Mouse (Mus musculus): ENCODE measurements around the gene Prtn3. TPM values are rescaled to one million over a fixed set of nuclear protein-coding genes. Genes with fewer than 3 reads are reported as not detected.

Gene Prtn3
- total RNA-seq (2021), result not detected
- long read RNA-seq, experiment 1, result 0 reads
- long read RNA-seq, experiment 2, partial matches to known transcripts, result 0 of 1 reads
- long read RNA-seq, experiment 2, other reads (novel, unspliced or antisense), result 1 of 1 reads

DNA sequence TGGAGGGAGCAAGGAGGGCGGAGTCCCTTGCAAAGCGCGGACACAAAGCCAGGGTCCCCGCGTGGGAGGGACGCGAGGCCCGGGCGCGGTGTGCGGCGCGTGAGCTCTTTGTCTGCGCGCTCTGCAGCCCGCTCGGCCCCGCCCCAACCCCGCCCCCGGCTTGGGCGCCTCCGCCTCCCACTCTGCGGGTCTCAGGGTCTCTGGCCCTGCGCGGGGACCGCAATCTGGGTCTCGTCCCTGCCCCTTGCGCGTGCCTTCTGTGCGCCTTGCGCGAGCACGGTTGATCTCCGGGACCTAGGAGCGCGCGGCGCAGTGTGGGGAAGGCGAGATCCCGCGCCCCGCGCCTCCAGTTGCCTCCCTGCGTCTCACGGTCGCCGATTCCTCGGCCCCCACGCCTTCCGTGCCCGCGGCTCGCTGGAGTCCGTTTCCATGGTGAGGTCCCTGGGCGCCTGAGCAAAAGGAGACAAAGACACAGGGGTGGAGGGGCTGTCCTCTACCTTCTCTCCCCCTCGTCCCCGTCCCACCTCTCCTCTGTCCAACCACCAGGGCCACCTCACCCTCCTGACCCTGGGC, at the start of gene Prtn3, which contains the start of gene Plppr3:
TSS of gene Prtn3 (plus strand) at position 187 of the 573 bp plus-strand sequence.
TSS of gene Plppr3 (minus strand) at position 345 of the 573 bp plus-strand sequence.
- DNase-seq, result no peak

DNA sequence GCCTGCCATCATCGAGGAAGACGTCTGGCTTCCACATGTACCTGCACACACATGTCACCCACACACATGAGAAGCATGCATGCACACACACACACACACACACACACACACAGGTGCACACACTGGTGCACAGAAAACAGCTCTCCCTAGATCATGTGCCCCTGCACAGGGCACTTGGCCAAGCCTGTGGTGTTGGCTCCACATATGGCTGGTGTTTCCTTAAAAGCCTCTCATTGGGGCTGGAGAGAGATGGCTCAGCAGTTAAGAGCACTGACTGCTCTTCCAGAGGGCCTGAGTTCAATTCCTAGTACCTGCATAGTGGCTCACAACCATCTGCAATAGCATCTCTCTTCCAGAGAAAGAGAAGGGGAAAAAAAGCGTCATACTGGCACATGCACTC, 42.7 kb upstream of the Prtn3 start:
- DNase-seq, result no peak

DNA sequence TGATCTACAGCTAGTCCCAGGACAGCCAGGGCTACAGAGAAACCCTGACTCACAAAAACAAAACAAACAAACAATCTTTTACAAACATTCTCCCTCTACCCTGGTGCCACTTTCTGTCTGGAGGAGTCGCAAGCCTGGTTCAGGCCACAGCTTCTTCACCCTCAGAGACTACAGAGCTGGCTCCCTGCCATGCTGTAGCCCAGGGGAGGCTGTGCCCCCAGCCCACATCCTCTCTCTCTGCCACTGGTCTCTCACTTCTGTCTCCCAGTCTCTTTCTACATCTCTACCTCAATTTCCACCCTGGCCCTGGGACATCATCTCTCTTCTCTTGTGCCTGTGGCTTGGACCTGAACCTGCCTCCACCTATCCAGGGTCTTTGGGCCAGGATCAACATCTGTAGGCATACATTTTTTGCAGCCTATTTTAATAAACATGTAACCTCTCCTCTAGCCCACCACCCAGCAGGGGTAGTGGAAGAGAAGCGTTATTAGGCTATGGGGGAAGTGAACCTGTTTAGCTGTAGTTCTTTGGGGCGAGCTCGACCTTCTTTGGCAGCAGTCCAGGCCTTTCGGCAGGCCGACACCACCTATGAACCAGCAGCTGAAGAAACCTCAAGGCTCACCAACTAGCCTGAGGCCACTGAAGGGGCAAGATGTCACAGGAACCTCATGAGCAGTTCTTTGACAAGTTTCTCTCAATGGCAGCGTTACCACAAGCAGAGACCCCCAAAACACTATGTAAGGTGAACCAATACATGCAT, 42.1 kb upstream of the Prtn3 start:
- DNase-seq, result no peak

DNA sequence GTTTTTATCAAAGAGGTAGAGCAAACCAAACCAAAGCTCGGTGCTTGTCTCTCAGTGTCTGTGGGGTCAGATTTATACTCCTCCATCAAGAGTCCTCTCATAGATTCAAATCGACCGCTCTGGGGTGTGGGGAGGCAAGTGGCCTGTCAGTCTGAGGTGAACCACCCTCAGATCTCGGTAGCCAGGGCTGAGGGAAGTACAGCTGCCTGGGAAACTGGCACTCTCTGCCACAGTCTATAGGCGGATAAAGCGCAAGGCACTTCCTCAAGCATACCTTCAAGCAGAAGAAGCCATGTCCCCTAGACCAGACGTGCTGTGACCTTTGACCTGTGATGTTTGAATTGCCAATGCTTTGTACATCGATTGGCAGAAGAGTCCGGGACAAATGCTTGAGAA, 41.5 kb upstream of the Prtn3 start:
- no peak for DNase-seq

DNA sequence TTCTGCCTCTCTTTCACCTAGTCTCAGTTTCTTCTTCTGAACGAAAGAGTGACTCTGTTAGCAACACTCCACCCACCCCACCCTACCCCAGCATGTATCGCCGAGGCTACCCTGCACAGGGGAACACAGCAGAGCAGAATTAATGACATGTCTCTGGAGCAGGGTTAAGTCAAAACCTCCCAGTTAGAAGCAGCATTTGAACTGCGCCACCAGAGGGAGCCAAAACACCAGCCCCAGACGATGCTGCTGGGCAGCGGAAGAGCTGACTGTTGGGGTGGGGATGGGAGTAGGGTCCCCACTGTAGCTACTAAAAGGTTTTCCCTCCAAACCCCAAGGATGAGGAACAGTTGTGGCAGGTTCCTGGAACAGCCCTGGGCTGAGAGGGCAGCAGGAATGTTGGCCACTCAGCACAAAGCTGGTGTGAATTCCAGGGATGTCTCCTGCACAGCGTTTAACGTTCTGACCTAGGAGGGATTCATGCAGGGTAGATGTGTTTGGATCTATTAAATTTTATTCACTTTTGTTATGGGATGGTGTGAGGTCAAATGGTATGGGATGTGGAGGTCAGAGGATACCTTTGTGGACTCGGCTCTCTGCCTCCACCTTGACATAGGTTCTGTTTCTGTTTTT, 39.4 kb upstream of the Prtn3 start:
- DNase-seq, result peak; percentile 78 to 88

DNA sequence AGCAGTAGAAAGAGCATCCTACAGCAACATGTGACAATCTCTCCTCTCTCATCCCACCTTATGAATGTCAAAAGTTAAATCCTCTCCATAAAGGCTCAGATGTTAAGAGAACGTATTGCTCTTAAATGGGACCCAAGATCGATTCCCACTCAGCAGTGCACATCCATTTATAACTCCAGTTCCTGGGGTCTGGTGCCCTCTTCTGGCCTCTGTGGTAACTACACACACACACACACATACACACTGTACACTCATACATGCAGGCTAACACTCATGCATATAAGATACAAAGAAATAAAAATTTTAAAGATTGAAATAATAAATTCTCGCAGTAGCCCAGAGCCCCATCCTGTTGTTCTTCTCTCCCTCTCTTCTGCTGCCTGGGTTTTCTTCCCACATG, 37.4 kb upstream of the Prtn3 start:
- DNase-seq, result no peak

DNA sequence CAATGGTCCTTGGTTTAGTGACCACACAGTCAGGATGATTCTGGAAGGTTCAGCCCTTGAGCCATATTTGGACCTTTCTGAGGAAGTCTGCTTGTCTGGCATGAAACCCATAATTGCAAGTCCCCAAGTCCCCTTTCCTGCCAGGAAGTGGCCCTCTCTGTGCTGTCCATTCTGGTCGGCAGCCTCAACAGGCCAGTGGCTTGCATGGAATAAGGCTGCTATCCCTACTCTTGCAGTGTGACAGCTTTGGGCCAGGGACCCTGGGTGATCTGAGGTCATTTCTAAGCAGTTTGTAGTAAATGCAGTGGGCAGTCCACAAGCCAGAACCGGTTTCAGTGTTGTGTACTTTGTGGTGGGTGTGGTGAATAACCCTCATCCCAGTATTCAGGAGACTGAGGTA, 36.1 kb upstream of the Prtn3 start:
- DNase-seq, result no peak

DNA sequence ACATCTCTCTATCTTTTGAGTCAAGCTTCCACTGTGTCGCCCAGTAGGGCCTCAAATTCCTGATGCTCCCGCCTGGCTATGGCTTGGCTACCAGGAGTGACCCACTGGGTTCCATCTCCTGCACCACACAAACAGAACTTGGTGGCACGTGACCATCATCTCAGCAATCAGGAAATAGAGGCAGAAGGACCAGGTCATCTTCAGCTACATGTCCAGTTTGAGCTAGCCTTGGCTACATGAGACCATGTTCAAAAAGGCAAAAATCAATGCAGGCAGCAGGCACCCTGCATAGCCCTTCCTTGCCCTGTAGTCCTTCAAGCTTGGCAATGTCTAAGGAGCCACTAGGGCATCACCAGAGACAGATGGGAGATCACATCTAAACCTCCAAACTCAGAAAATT, 34.2 kb upstream of the Prtn3 start:
- no peak for DNase-seq

DNA sequence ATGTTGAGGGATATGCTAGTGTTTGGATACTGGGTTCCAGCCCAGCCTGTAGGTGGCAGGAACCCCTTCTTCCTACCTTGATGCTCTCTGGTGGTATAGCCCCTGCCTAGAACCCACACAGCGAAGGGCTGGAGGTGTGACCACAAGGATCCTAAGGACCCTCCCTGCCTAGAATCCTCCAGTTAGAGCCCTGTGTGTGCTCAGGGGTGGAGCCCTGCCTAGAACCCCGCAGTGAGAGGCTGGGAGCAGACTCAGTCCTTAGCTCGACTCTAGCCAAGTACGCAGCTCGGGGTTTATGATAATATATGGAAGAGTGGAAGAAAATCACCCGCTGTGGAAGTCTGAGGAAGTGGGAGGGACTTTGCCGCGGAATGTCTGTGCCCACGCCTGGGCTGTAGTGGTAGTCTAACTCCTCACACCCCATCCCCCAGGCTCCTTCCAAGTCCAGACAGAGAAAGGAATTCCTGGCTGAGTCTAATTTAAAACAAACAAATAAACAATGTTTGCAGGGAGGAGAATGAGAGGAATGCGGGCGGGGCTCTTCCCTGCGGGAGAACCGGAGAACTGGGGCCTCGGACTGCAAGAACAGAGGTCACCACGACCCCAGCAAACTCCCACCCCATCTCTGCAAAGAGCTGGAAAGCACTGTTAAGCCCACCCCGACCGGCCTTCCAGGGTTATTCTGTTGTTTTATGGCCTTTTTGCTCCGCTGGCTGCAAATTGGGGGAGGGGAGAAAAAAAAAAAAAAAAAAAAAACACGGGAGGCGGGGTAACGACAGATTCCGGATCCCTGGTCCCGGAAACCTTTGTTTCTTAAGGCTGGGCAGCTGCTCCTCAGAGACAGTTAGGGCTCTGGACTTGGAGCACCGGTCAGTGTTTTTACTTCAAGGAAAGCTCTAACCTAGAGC, 33.4 kb upstream of the Prtn3 start:
- DNase-seq, result peak; percentile 75 to 78

DNA sequence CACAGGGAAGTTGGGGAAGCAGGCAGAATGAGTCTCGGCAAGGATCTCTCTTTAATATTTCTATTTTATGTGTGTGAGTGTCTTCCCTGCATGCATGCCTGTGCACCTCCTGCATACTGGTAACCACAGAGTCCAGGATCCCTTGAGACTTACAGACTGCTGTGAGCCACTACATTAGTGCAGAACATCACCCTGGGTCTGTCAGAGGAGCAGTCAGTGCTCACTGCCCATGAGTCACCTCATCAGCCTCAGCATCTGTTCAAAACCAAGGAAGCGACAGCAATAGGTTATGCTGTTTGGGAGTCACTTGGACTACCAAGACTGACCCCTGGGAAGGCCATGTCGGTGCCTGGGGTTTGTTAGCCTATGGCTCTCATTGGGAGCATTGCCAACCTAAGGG, 32.0 kb upstream of the Prtn3 start:
- DNase-seq, result no peak

DNA sequence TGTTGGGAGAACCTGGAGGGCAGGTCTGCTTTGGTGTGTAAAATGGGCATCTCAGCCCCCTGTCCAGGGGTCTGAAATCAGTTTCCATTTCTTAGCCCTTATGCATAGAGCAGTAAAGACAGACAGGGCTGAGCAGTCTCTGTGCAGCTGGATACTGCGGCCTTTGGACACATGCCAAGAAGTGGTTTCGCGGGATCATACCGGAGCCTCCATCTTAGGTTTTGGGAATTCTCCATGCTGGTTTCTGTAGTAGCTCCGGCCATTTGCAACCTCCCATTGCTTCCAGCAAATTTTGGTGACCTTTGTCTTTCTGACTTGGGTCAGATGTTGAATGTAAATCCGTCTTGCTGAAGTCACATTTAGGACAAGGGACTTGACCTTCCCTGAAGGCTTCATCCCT, 30.8 kb upstream of the Prtn3 start:
- no peak for DNase-seq

DNA sequence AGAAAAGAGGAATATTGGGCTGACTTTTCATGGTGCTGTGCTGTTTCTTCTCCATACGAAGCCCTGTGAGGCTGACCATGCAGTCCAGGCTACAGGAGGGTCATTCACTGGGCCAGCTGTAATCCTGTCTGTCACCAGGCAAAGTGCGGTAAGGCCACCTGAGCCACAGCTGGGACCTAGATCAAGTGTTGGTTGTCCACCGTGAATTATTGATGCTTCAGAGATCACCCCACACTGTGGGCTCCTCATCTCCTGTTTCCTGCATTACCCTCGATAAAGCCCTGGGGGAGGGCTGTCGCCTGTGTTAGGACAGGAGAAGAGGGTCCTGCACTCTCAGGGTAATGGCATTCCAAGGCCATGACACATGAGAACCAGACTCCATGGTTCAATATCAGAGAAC, 27.7 kb upstream of the Prtn3 start:
- DNase-seq, result no peak

DNA sequence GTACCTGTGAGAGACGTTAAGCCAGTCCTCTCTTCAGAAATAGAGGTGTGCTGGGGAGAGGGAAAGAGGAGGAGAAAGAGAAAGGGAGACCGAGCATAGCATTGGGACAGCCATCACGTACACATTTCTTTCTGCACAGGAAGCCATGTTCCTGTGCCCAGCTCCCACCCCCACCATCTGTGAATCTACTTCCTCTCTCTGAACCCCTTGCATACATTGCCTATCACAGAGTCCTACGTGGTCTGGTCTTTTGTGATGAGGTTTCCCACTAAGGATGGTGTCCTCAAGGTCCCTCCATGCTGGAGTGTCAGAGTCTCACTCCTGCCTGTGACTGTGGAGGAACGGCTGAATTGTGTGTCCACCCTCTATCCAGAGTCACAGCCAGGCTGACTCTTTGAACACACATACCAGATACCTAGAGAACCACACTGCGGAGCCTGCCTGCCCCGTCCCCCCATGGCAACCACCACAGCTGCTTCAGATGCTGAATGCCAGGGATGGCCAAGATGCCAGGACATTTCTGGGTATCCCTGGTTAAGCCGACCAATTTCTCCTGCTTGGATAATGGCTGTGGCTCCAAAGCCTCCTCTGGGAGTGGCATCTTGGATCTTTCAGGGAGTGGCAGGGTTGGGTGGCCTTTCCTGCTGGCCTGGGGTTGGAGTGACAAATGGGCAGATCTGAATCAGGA, 24.2 kb upstream of the Prtn3 start:
- no peak for DNase-seq

DNA sequence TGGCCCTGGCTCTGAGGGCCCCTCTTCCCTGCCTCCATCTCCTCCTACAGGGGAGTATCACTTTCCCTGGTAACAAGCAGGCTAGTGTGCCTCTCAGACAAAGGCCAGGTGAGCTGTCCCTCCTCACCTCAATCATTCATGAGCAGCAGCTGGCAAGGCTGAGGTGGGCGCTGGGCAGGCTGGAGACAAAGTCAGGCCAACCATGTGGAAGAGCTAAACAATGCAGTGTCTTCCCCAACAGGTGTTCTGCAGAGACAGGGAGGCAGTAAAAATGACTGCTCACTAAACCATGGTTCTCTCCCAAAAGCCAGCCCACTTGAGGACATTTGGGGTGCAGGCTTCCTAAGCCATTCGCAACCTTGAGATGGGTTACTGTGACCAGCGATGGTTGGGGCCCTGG, 22.6 kb upstream of the Prtn3 start:
- peak in 1 of 2 experiments; percentile 22 for DNase-seq

DNA sequence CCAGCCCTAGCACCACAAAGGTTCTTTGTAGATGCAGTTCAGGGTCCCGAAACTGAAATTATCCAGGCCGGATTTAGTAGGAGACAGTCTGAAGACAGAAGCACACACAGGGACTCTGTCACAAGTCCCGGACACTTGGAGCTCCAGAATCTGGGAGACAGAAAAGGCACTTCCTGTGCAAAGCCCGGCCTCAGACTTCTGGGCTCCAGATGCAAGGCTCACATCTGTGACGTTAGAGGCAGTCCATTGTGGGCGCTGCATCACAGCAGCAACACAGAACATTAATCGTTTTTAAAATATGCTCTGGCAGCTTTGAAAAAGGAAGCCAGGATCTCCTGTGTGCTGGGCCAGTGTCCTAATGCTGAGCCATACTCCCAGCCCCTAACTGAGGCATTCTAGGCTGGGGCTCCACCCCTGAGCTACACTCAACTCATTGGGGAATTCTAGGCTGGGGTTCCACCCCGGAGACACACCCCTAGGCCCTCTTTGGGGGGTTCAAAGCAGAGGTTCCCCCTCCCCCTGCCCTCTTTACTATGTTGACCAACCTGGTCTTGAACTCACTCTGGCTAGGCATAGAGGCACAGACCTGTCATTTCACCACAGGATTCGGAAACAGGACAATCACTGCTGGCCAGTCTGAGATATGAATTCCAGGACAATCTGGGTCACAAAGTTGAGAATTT, 22.0 kb upstream of the Prtn3 start:
- peak; percentile 69 to 71 for DNase-seq

DNA sequence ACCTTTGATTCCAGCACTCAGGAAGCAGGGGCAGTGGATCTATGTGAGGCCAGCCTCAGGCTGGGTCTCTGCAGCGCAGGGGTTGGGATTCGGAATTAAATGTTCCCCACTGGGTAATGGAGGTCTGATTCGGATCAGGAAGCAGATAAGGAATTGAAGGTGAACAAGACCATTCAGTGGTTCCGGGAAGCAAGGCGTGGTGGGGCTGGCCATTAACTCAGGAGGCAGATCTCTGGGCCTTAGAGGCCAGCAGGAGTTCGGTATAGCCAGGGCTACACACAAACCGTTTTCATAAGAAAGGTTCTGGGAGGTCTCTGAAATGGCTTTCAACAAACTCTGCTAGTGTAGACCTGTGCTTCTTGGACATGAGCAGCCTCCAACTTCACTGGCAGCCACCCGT, 21.4 kb upstream of the Prtn3 start:
- DNase-seq, result no peak

DNA sequence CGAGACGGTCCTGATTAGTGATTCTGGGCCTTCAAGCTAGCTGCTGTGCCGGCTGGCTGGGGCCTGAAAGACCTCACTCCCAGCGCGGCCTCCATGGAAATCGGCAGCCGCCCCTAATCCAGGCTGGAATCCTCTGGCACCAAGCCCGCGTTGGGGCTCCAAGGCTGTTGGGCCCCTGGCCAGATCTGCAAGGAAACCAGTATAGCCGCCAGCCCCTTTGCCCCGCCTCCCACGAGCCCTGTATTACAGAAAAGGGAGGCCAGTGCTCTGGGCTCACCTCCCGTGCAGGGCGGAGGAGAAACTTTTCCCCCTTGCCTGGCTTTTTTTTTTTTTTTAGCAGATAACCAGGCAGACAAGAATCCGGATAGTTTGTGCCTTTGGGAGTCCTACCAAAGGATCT, 20.9 kb upstream of the Prtn3 start:
- DNase-seq, result peak; percentile 97 to 98

DNA sequence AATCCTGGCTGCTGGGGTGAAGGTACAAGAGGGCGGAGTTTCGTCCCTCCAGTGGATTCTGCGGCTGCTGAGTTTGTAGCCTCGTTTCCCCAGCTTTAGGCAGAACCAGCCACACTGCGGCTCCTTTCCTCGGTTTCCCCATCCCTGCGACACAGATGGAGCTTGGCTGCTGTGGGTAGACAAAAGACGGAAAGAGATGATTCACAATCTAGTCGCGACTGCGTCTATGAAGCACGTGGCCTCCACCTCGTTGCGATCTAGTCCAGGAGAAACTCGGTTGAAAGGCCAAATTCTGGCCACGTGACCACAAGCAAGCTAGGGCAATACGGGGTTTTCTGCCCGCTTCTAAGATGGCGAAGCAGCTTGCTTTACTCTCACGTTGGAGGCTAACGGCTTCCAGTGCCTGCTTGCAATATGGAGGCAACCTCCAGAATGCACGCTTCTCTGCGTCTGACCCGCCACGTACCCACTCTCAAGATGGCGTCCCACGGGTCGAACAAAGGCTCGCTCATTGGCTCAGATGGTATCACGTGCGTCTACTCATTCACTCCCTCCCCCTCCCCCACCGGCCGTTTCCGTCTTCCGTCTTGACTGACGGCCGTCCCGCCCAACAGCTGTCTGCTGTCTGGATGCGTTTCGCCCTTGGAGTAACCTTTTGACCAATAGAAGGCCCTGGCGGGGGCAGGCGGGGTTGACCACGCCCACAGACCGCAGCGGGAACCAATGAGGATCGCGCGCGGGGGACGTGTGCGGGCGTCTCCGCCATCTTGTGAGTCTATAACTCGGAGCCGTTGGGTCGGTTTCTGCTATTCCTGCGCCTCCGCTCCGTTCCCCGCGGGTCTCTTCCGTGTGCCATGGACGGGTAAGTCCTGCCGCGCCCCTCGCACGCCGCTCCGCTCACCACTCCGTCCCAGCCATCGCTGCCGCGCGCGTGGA, 20.1 kb upstream of the Prtn3 start, which contains the start of gene Ptbp1:
TSS of gene Ptbp1 (plus strand) at position 568 of the 936 bp plus-strand sequence.
- peak; percentile 99 for DNase-seq

DNA sequence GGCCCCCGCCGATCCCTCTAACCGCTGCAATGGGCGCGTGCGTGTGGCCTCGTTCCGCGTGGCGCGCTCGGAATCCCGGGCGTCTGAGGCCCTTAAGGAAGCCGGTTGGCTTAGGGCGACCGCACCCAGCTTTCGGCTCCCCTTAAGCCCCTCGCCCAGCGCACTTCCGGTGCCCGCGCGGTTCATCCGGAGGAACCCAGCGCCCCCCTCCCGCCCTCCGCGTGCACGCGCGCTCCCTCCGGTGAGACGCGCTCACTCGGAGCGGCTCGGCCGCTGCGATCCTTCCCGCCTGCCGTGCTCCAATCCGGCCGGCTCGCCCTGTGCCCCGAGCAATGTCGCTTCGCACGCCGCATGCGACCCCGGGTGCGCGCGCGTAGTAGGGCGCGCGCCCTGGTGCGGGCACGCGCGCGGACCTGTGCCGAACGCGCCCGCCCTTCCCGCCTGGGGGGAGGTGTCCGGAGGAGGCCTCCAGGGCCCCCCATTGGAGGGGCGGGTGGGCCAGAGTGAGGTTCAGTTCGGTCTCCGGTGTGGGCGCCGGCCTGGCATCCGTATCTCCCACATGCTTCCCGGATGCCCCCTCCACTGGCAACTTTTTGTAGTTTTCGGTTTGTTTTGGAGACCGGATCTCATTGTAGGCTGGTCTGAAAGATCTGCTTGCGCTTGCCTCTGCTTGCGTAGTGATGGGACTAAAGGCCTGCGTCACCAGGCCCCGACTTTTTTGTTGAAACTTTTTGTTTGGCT, 19.3 kb upstream of the Prtn3 start:
- peak; percentile 69 to 71 for DNase-seq
